Mouse (Mus musculus) intestine, postnatal 0 days (tissue): Measurements from ENCODE around the gene Pira2. TPM values are rescaled to one million over a fixed set of nuclear protein-coding genes. Genes with fewer than 3 reads are reported as not detected.
"Not testable (repeated sequence)": the region's sequence is repeated elsewhere in the genome, so short reads cannot be mapped to it uniquely, and the experiment has no call there.

Experiments
- ATAC-seq: fragments of 200-750 bp; cut with Nextera tagmentation; 2 replicates; pipeline ENCODE4 v1.8.0; 2017; ENCODE audit warnings: mild to moderate bottlenecking, moderate TSS enrichment, moderate library complexity
- H3K27ac ChIP-seq: fragments of 300-500 bp; sonication (generic); 2 replicates; pipeline ENCODE4 v1.5.1; 2014; ENCODE audit warnings: mild to moderate bottlenecking, low read depth, low read length, moderate library complexity
- H3K27me3 ChIP-seq: fragments of 300-500 bp; sonication (generic); replicated peaks from 2 replicates; pipeline ENCODE4 v1.6.1; 2014; ENCODE audit warnings: low read length, mixed read lengths; ENCODE audit not compliant: control insufficient read depth, insufficient read depth
- H3K36me3 ChIP-seq: fragments of 300-500 bp; sonication (generic); 2 replicates; pipeline ENCODE4 v1.6.1; 2014; ENCODE audit warnings: mild to moderate bottlenecking, moderate library complexity; ENCODE audit not compliant: control insufficient read depth, insufficient read depth
- H3K4me1 ChIP-seq: fragments of 300-500 bp; sonication (generic); replicated peaks from 2 replicates; pipeline ENCODE4 v1.6.1; 2014; ENCODE audit warnings: antibody characterized with exemption, low read length, mixed read lengths; ENCODE audit not compliant: control insufficient read depth, insufficient read depth
- H3K4me2 ChIP-seq: fragments of 300-500 bp; sonication (generic); replicated peaks from 2 replicates; pipeline ENCODE4 v1.6.1; 2014; ENCODE audit warnings: low read depth, mild to moderate bottlenecking, moderate library complexity
- H3K4me3 ChIP-seq: fragments of 300-500 bp; sonication (generic); 2 replicates; pipeline ENCODE4 v1.5.1; 2014; ENCODE audit warnings: low read depth, low read length
- H3K9ac ChIP-seq: fragments of 300-500 bp; sonication (generic); 2 replicates; pipeline ENCODE4 v1.6.1; 2014; ENCODE audit warnings: mild to moderate bottlenecking, low read depth, low read length
- H3K9me3 ChIP-seq: fragments of 300-500 bp; sonication (generic); 2 replicates; pipeline ENCODE4 v1.6.1; 2016; ENCODE audit warnings: mixed run types; ENCODE audit not compliant: control insufficient read depth
- WGBS: fragments of 180-500 bp; shearing (Covaris S2); extraction: QIAGEN DNeasy Blood & Tissue Kit; methylation state at CpG from one replicate; pipeline ENCODE4 v1.1.7; 2014; 5-methylcytosine and 5-hydroxymethylcytosine counted together
- polyA plus RNA-seq: library from polyadenylated mRNA; unstranded; fragments of >200 nt; fragmentation: Nextera tagmentation; extraction: Ambion mirVana; gene quantifications from 2 replicates; pipeline ENCODE4 v1.2.1, GENCODE M21; 2015

Pira2 gene
- 0.17 and 0.20 TPM in 2 replicates for polyA plus RNA-seq

DNA sequence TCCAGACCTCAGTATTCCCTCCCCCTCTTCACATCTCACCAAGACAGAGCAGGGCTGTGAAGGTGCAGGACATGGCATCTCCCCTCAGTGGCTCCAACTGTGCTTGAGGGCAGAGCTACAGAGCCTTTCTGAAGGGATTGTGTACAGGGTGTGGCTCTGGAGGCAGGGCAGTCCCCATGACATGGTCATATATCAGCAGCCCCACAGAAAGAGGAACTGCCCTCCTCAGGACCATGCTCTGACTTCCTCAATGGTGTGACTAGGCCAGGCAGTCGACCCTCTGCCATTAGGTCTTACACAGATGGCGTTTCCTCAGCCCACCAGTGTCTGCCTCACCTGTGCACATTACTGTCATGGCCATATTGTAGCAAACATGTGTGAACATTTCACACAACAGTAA is at the start of gene Pira2:
Gene Pira2 (minus strand): TSS at position 101 of the 400 bp plus-strand sequence.
- not testable (repeated sequence) for H3K27ac ChIP-seq, H3K9me3 ChIP-seq, H3K4me1 ChIP-seq, H3K4me3 ChIP-seq, H3K36me3 ChIP-seq, H3K9ac ChIP-seq, H3K4me2 ChIP-seq, H3K27me3 ChIP-seq, ATAC-seq
- WGBS, result no CpG with 5 or more reads among the region's 2 CpGs

GRCm38 (mm10) chr7:3875032-3875431 is 30.2 kb upstream of the Pira2 start:
- not testable (repeated sequence) for H3K9me3 ChIP-seq, H3K9ac ChIP-seq, H3K27me3 ChIP-seq, ATAC-seq, H3K36me3 ChIP-seq, H3K4me3 ChIP-seq, H3K4me1 ChIP-seq, H3K27ac ChIP-seq, H3K4me2 ChIP-seq
- no CpG with 5 or more reads among the region's 1 CpGs for WGBS

GRCm38 (mm10) chr7:3837854-3838253 is 7.0 kb downstream of the Pira2 start:
- H3K4me2 ChIP-seq, H3K4me3 ChIP-seq, H3K4me1 ChIP-seq, H3K27me3 ChIP-seq, H3K36me3 ChIP-seq, ATAC-seq, H3K9me3 ChIP-seq, H3K9ac ChIP-seq, H3K27ac ChIP-seq: not testable (repeated sequence)
- WGBS, result no CpG with 5 or more reads among the region's 1 CpGs

- not testable (repeated sequence) for H3K4me1 ChIP-seq, H3K36me3 ChIP-seq, H3K9ac ChIP-seq, H3K4me3 ChIP-seq, ATAC-seq, H3K27ac ChIP-seq, H3K27me3 ChIP-seq, H3K4me2 ChIP-seq, H3K9me3 ChIP-seq
Measured at GRCm38 (mm10) chr7:3830633-3831032, 14.2 kb downstream of the Pira2 start.

DNA sequence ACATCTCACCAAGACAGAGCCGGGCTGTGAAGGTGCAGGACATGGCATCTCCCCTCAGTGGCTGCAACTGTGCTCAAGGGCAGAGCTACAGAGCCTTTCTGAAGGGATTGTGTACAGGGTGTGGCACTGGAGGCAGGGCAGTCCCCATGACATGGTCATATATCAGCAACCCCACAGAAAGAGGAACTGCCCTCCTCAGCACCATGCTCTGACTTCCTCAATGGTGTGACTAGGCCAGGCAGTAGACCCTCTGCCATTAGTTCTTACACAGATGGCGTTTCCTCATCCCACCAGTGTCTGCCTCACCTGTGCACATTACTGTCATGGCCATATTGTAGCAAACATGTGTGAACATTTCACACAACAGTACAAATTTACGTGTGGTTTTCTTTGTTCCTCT is 19.3 kb downstream of the Pira2 start, which contains the start of gene Gm15448:
Gene Gm15448 (minus strand): TSS at position 89 of the 400 bp plus-strand sequence.
- 60% methylated on average over 1 of the region's 3 CpGs for WGBS
- not testable (repeated sequence) for H3K9ac ChIP-seq, H3K36me3 ChIP-seq, H3K4me1 ChIP-seq, H3K4me3 ChIP-seq, H3K27ac ChIP-seq, ATAC-seq, H3K4me2 ChIP-seq, H3K27me3 ChIP-seq, H3K9me3 ChIP-seq

DNA sequence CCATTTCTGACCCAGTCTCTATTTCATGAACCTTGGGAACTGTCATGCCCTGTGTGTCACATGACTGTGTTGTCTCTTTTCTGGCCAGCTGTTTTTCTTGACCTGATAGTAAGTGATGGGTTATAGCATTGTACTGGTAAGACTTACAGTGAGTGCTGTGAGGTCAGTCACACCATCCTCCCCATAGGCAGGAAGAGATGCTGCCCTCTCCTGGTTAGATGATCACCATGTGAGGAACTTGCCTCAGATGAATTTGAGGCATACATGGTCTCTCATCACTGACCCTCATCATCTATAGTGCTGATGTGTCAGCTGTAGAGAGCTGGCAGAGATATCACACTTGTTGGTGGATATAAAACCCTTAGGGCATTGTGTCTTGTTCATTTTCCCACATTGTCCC is 32.9 kb downstream of the Pira2 start:
- not testable (repeated sequence) for H3K9ac ChIP-seq, H3K9me3 ChIP-seq, ATAC-seq, H3K4me3 ChIP-seq, H3K4me2 ChIP-seq, H3K4me1 ChIP-seq, H3K36me3 ChIP-seq, H3K27ac ChIP-seq, H3K27me3 ChIP-seq

DNA sequence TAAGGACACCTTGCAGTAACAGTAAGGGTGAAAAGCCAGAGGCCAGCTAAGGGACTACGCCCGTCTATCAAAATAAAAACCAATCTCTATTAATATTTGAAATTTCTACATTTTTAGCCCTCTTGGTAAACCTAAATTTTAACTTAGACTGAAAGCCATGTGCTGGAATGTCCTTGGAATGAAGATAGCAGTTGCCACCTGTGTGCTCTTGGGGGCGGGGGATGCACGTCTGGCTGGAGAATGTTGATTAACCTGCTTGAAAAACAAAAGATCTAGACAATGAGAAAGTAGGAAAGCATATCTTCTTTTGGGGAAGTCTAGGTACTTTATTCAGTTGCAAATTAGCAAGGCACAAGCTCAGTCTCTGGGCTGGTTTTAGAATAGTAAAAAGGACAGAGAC is 41.9 kb downstream of the Pira2 start:
- H3K27ac ChIP-seq, H3K4me1 ChIP-seq, H3K4me3 ChIP-seq, H3K9ac ChIP-seq, H3K4me2 ChIP-seq, ATAC-seq, H3K36me3 ChIP-seq, H3K9me3 ChIP-seq, H3K27me3 ChIP-seq: not testable (repeated sequence)
- WGBS, result 81% methylated on average over 4 of the region's 4 CpGs

DNA sequence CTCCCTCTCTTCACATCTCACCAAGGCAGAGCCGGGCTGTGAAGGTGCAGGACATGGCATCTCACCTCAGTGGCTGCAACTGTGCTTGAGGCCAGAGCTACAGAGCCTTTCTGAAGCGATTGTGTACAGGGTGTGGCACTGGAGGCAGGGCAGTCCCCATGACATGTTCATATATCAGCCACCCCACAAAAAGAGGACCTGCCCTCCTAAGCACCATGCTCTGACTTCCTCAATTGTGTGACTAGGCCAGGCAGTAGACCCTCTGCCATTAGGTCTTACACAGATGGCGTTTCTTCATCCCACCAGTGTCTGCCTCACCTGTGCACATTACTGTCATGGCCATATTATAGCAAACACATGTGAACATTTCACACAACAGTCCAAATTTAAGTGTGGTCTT is 44.9 kb downstream of the Pira2 start:
- WGBS, result 73% methylated on average over 3 of the region's 3 CpGs
- H3K9me3 ChIP-seq, H3K4me2 ChIP-seq, H3K4me1 ChIP-seq, H3K9ac ChIP-seq, H3K27ac ChIP-seq, H3K4me3 ChIP-seq, ATAC-seq, H3K27me3 ChIP-seq, H3K36me3 ChIP-seq: not testable (repeated sequence)

DNA sequence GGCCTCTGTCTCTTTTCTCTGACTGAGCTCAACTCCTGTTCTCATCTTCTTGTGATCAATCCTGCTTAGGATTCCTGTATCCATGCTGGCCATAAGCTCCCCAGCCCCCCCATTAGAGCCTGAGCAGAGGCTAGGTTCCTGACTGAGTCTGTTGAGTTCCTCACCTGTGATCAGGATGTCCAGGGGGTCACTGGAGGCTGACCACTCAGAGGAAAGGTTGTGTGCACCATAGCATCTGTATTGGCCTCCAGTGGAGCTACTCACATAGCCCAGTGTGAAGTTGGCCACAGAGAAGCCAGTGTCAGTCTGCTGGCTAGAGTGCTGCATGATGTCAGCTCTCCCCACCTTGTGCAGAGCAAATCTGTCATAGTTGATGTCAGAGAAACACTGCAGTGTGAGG is 48.6 kb downstream of the Pira2 start:
- not testable (repeated sequence) for ATAC-seq, H3K4me1 ChIP-seq, H3K4me2 ChIP-seq, H3K27ac ChIP-seq, H3K4me3 ChIP-seq, H3K9me3 ChIP-seq, H3K36me3 ChIP-seq, H3K27me3 ChIP-seq, H3K9ac ChIP-seq
